Mouse (Mus musculus): ENCODE data around the gene Slc16a7.

GRCm38 (mm10) chr10:125187544-125187943 is 201.7 kb downstream of the Slc16a7 start:
- no peak for TF ChIP-seq GATA1 (IDR thresholded peaks at IDR 0.05; ENCODE audit: borderline replicate concordance, low read length)
- TF ChIP-seq FLI1 (IDR thresholded peaks at IDR 0.05; ENCODE audit: low read length), result no peak

All from megakaryocyte, embryonic 14.5 days (primary cell).